Mouse (Mus musculus) activated CD4-positive, CD25-positive, alpha-beta regulatory T cell, adult 4 months (primary cell): ENCODE data around the gene Sgsm1. TPM values are rescaled to one million over a fixed set of nuclear protein-coding genes. Genes with fewer than 3 reads are reported as not detected.

Source experiments
- ATAC-seq: one replicate; pipeline ENCODE4 v1.8.0; 2017
- polyA plus RNA-seq, 2 experiments: library from polyadenylated mRNA; unstranded; fragments of 100-300 nt; shearing (Covaris generic); gene quantifications; one replicate each; pipeline ENCODE4 v1.2.1; 2017

Gene Sgsm1
- polyA plus RNA-seq, 2 experiments from 2014 or later, result not detected

DNA sequence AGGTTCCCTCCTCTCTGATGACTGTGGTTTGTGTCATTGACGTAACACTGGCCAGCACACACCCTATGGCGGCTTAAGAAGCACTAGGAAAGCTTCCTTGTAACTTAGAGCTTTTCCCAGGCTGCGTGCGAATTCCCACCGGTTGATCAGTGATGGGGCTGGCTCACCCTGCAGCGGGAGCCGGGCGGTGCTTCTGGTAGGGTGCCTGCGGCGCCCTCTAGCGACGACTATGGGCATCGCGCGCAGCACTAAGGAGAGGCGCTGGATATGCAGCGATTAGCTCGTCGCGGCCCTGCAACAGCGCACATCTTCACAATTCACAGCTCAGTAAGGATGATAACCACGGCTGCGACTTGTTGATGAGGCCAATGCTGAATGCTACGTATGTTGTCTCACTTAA lies 3.4 kb upstream of the Sgsm1 start:
- no peak for ATAC-seq

DNA sequence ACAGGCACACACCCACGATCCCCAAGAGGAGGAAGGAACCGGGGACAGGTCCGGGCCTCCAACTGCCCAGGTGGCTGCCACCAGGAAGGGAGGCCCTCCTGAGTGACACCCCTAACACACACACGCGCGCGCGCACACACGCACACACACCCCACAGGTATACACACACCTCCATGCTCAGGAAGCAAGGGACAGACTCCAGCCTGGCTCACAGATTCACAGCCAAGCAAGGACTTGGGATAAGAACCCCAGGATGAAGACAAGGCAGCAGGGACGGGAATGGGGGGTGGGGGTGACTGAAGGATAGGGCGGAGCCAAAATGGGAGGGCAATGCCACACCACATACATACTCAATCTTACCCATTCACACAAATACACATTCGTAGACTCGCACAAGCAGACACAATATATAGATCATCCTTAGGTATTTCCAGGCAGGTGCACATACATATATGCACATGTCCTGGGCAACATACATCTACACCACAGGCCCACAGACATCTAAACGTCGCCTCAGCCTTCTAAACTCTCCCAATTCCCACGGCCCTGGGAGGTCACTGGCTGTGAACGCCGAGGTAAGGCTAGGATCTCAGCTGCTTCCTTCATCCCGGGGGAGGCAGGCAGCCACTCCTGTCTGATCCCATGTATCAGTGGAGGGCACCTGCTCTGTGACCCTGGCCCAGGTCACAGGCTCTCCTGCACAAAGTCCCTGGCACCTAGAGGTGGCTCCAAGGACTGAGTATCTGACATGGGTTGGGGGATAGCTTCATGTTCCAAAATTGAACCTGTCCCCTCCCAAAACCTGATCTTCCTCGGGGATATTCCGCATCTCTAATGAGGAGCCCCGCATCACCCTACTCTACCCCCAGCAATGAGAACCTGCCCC lies 852 bp downstream of the Sgsm1 start:
- ATAC-seq, result no peak

DNA sequence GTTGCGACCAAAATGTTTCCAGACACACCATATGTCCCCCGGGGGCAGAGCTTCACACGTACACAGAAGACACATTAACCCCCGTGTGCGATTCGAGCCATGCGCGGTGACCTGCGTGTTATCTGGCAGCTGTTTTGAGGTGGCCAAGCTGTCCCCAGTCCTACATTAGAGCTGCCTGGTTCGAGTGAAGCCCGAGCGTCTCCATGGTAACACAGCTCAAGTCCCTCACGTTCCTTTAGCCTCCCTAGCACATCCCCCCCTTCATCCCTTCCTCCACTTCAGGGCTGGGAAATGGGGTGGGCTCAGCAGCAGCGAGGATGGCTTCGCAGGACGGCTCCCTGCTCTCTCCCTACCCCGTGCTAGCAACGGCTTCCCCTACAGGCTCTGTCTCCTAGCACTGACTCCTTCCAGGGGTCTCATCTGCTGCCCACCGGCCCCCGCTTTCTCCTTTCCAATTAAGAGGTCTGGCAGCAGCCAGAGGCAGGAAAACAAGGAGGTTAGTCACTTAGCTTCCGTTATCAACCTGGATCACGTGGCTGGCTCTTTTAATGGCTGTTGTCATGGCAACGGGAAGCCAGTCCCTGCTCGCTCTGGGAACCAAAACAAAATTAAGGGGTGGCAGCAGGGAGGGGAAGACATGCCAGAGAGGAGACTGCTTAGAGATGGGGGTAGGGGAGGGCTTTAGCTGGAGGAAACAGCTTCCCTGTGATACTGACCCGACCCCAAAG lies 3.7 kb downstream of the Sgsm1 start:
- no peak for ATAC-seq

- no peak for ATAC-seq
Measured at GRCm38 (mm10) chr5:113304527-113304926, 6.1 kb downstream of the Sgsm1 start.

GRCm38 (mm10) chr5:113301841-113302240 lies 8.7 kb downstream of the Sgsm1 start:
- no peak for ATAC-seq

DNA sequence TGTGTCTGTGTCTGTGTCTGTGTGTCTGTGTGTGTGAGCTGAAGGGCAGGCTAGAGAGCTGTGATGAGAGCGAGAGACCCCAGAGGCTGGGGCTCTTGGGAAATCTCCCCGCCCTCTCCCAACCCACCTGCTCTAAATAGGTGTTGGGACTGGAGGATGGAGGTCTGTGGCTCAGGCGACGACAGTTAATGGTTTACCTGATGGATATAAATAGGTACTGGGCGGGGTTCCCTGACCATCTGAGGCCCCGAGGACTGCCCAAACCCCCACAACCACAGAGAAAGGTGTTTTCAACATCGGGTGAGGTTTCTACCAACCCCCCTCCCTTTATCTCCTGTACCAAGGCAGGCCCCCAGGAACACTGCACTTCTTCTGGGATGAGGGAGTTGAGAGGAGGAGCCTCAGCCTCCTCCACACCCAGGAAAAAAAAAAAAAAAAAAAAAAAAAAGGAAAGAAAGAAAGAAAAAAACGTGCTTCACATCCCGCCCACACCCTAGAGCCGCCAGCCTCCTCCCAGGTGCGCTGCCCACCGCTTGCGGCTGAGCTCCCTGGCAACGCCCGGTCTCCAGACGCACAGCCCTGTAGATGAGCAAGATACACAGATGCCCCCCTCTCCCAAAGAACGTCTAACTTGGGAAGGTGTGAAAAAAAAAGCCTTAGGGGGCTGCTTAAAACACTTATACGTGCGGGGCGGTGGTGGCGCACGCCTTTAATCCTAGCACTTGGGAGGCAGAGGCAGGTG lies 10.3 kb downstream of the Sgsm1 start:
- ATAC-seq, result no peak

- no peak for ATAC-seq
Measured at GRCm38 (mm10) chr5:113299433-113299832, 11.2 kb downstream of the Sgsm1 start.

GRCm38 (mm10) chr5:113298826-113299225 lies 11.8 kb downstream of the Sgsm1 start:
- no peak for ATAC-seq

- ATAC-seq, result no peak
Measured at GRCm38 (mm10) chr5:113298040-113298439, 12.5 kb downstream of the Sgsm1 start.

- ATAC-seq, result no peak
Measured at GRCm38 (mm10) chr5:113295791-113296190, 14.8 kb downstream of the Sgsm1 start.

GRCm38 (mm10) chr5:113294575-113294974 lies 16.0 kb downstream of the Sgsm1 start:
- no peak for ATAC-seq

DNA sequence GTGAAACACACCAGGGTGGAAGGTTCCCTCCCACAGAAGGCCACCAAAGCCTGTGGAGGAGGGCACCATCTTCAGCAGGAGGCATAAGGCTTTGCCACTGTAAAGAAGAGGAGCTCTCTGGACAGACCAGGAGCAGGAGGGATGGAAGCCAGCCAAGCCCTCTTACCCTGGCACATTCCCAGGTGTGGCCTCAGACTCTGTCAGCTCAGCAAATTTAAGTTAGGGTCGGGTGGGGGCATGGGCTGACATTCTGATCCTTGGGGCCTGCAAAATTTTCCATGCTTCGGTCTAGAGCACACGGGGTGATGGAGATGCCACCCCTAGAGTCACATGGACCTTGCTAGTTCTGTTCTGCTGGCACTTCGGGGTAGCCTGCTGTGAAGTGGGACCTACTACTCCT lies 17.1 kb downstream of the Sgsm1 start:
- ATAC-seq, result no peak

DNA sequence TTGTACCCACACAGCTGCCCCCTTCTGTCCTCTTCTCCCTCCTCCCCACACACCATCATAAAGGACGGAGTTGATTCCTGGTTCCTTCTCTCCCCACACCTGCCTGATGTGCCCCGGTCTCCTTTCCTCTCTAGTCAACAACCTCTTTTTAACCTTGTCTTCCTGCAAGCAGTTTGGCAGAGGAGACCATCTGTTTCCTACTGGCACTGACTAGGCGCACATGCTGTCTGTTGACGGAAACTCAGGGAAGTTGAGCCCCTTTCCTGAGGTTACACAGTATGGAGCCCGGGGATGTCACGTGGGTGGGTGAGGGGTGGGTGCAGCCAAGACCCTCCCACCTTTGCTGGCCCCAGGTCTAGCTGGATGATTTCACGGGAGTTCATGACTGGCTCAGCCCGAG lies 17.8 kb downstream of the Sgsm1 start:
- no peak for ATAC-seq

DNA sequence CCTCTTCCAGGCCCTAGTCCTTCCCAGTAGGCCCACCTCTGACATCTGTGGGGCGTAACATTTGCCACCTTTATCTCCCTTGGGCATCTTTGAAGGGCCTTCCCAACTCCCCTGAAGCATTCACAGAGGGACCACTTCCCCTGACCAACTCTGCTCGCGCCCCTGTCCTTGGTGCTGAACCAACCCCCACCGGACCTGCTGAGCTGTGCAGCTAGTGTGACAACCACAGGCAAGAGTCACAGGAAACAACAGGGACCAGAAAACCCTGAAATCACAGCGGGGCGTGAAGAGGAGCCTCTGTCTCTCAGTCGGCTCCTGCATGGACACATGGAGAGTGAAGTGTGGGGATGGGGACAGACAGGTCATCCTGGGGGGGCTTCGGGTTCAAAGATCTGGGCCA lies 18.4 kb downstream of the Sgsm1 start:
- ATAC-seq, result no peak

DNA sequence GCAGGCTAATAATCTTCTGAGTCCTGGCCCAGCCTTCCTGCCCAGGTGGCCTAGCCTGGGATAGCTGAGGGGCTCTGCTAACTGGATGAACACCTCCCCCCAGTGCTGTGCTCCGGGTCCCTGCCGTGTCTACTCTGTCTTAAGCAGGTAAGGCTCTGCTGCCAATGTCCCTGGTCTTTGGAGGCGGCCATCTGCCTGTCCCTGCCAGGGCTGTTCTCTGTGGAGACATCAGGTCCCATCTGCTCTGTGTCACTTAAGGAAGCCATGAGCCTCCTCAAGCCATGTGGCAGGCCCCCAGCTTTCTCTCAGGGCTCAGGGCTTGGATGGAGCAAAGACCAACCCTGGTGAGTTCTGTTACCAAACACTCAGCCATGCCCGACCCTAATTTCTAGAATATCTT lies 19.5 kb downstream of the Sgsm1 start:
- no peak for ATAC-seq

- no peak for ATAC-seq
Measured at GRCm38 (mm10) chr5:113290149-113290548, 20.4 kb downstream of the Sgsm1 start.

- no peak for ATAC-seq
Measured at GRCm38 (mm10) chr5:113288490-113288889, 22.1 kb downstream of the Sgsm1 start.

DNA sequence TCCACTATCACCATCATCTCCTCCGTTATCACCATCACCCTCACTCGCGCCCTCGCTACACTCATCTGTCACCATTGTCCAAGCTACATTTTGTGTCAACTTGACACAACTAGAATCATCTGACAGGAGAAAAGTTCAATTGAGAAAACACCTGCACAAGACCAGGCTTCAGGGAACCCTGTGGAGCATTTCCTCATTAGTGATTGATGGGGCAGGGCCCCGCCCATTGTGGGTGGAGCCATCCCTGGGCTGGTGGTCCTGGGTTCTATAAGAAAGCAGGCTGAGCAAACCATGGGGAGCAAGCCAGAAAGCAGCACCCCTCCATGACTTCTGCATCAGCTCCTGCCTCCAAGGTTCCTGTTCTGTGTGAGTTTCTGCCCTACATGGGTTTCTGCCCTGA lies 22.8 kb downstream of the Sgsm1 start:
- no peak for ATAC-seq

DNA sequence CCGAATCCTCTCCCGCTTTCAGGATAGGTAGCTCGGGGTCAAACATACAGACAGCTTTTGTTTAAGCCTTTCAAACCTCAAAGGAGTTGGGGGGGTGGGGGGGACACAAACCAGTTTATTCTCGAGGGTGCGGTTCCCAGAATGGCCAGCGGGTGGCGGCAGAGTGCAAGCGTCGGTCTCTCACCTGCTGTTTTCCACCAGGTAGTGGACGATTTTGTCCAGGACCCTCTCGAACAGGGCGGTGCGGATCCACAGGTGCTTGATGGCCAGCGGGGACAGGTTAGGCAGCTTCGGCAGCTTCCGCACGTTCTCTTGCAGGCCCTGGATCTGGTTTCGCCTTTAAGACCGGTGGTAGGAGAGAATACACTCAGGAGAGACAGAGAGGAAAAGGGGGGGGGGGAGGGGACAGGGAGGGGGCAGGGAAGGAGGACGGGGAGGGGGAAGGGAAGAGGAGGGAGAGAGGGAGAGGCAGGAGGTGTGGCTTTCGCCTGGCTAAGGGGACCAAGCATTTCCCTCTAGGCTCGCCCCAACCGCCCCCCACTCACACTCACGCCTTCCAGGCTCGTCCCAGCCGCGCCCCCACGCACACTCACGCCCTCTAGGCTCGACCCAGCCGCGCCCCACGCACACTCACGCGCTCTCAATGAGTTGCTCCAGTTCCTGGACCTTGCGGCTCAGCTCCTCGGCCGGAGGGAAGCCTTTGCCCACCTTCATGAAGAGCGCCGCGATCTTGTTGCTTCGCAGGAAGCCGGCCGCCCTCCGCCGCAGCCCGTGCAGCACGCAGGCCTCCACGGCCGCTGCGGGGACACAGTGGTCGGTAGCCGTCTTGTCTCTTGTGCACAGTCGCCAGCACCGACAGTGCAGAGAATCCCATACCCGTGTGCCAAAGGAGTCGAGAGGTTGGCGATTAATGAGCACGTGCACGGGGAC lies 23.7 kb downstream of the Sgsm1 start:
- no peak for ATAC-seq

GRCm38 (mm10) chr5:113286048-113286447 lies 24.5 kb downstream of the Sgsm1 start:
- no peak for ATAC-seq

DNA sequence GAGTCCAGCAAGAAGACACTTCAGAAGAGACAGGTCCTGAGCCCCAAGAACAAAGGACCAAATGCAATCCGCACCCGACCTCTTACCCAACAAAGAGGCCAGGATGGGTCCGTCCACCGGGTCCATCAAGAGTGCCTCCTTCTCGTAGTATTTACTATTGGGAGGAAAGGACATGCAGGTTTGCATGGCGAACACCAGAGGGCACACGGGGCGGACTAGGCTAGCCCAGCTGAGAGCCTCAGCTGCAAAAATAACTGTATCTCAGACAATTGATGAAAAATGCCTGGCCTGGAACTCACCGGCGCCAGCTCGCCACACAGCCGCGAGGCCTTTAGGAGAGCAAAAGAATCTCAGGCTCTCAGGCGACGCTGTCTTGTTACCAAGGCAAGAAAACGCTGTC lies 25.0 kb downstream of the Sgsm1 start:
- no peak for ATAC-seq

GRCm38 (mm10) chr5:113283726-113284125 lies 26.9 kb downstream of the Sgsm1 start:
- ATAC-seq, result no peak
